Mouse (Mus musculus) ES-Bruce4 (cell line): ENCODE measurements around the gene Ovca2. TPM values are rescaled to one million over a fixed set of nuclear protein-coding genes. Genes with fewer than 3 reads are reported as not detected.

Source experiments
- H3K27ac ChIP-seq: 2 replicates; pipeline ENCODE4 v1.5.1; 2012; ENCODE audit warnings: low read length, inconsistent platforms; ENCODE audit not compliant: insufficient read depth
- H3K27me3 ChIP-seq: 2 replicates; pipeline ENCODE4 v1.6.1; 2012; ENCODE audit warnings: mild to moderate bottlenecking, low read length, inconsistent platforms; ENCODE audit not compliant: control insufficient read depth, poor library complexity, insufficient read depth, severe bottlenecking
- H3K36me3 ChIP-seq: 2 replicates; pipeline ENCODE4 v1.6.1; 2012; ENCODE audit warnings: inconsistent platforms, mild to moderate bottlenecking, low read length, moderate library complexity; ENCODE audit not compliant: control insufficient read depth, poor library complexity, insufficient read depth, severe bottlenecking
- H3K4me1 ChIP-seq: one replicate; pipeline ENCODE4 v1.8.1; 2011; ENCODE audit warnings: low read length; ENCODE audit not compliant: control insufficient read depth, insufficient read depth
- H3K4me3 ChIP-seq: 2 replicates; pipeline ENCODE4 v1.5.1; 2011; ENCODE audit warnings: low read depth, mild to moderate bottlenecking, low read length
- H3K9ac ChIP-seq: 2 replicates; pipeline ENCODE4 v1.6.1; 2012; ENCODE audit warnings: low read depth, mild to moderate bottlenecking, inconsistent platforms; ENCODE audit not compliant: poor library complexity, severe bottlenecking
- H3K9me3 ChIP-seq: replicated peaks from 2 replicates; pipeline ENCODE4 v1.6.1; 2012; ENCODE audit warnings: mild to moderate bottlenecking, low read length, inconsistent platforms; ENCODE audit not compliant: control insufficient read depth, poor library complexity, insufficient read depth, severe bottlenecking
- CTCF ChIP-seq: IDR thresholded peaks from one replicate; pipeline ENCODE4 v1.8.1; 2011; ENCODE audit warnings: low read depth, low read length
- EP300 ChIP-seq: IDR thresholded peaks from 2 replicates; pipeline ENCODE4 v1.6.1; 2011; ENCODE audit warnings: low read depth, low read length; ENCODE audit not compliant: insufficient read depth
- POLR2A ChIP-seq: IDR thresholded peaks from one replicate; pipeline ENCODE4 v1.8.1; 2011; ENCODE audit warnings: low read length; ENCODE audit not compliant: insufficient read depth
- polyA plus RNA-seq: library from polyadenylated mRNA; stranded (reverse); fragments of >200 nt; gene quantifications from 2 replicates; pipeline ENCODE4 v1.2.4, GENCODE M21; 2011; ENCODE audit warnings: low read depth; ENCODE audit not compliant: missing spikeins, insufficient read depth, insufficient read length

Gene Ovca2
- polyA plus RNA-seq, 1 experiment, result 13.1 TPM

DNA sequence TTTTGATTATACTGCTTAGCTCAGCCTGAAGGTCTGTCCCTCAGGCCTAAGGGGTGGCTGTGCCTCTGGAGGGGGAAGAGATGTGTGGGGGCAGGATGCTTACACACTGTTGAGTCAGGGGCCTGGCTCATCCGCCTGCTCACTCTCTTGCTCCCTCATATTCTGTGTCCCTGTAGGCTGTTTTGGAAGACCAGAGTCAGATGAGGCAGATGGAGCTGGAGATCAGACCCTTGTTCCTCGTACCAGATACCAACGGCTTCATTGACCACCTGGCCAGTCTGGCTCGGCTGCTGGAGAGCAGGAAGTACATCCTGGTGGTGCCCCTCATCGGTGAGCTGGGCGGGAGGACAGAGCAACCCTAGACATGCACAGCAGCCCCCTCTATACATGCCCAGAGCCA is 22.6 kb downstream of the Ovca2 start:
- Histone ChIP-seq H3K36me3 (no peaks in the 10 kb centered on the region), H3K4me3 (no peak overlapping the region), H3K27me3 (no peaks in the 10 kb centered on the region), H3K4me1 (no peaks in the 10 kb centered on the region), H3K27ac (no peak overlapping the region), H3K9me3 (no peaks in the 10 kb centered on the region), H3K9ac (no peak overlapping the region)
- TF ChIP-seq POLR2A (no peak), CTCF (no peak)

DNA sequence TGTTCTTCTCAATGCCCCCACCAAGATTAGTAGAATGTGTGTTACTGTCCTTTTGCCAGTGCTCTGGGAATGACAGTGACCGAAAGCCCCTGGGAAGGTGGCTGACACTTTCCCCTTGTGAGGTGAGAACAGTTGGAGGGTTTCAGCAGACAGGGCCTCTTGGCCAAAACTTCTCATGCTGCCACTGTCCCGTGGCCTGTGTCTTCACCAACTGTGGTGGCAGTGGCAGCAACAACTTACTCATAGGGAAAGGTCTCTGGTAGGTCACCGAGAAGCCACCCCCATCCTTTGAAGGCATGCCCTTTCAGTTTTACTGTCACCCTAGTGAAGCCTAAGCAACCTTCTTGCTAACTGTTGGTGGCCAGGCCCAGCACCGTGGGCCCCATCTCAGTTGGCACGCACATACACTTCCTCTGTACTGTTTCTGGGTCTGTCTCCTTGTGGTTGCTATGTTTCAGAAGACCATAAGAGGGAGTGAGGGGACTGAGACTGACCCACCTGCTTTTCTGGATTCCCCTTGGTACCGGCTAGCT is 24.5 kb downstream of the Ovca2 start:
- TF ChIP-seq EP300, result no peak
- no peak for TF ChIP-seq POLR2A
- TF ChIP-seq CTCF, result no peak
- Histone ChIP-seq H3K9me3 (no peaks in the 10 kb centered on the region), H3K4me3 (no peak overlapping the region), H3K36me3 (0 out of 2 replicates have a peak, but pooled peaks cover 3% of the 10 kb centered on the region), H3K4me1 (no peaks in the 10 kb centered on the region), H3K27me3 (no peaks in the 10 kb centered on the region), H3K9ac (no peak overlapping the region), H3K27ac (no peak overlapping the region)

DNA sequence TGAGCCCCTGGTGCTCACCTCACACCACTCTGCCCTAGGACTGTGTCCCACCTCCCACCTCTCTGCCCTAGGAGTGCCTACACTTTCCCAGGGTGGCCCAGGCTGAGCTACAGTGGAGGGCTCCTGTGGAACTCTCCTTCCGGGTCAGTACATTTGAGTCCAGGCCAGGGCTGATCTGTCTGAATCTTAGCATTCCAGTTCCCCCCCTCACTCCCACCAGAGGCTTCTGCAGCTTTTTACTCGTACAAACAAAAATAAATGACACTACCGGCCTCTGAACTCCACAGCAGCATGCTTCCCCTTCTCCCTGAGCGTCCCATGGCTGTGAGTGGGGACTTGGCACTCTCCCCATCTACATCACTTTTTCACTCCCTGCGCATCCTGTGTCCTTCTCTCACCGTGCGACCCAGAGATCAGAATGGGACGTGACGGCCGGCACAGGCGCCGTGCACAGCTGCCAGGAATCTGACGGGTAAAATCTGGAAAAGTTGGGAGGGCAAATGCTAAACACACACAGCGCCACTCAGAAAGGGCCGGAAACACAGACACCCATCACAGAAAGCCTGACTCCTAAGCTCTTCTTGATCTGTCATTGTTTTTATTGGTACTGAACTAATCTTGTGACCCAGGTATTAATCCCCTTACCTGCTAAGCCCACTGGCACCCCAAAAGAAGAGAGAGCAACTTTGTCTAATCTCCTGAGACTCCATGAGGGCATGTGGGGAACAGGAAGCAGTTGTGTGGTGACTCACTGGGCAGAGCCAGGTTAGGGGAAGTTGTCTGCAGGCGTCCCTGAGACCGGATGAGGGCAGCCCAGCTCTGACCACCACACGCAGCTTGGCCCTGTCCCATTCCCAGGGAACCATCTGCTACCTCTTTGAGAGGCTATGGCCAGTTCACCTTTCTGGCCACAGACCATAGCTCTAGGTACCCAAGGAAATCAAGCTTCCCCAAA is 25.8 kb downstream of the Ovca2 start:
- no peak for TF ChIP-seq POLR2A
- TF ChIP-seq EP300, result no peak
- no peak for TF ChIP-seq CTCF
- H3K4me3 ChIP-seq, result no peak overlapping the region
- no peaks in the 10 kb centered on the region for H3K27me3 ChIP-seq
- 0 out of 2 replicates have a peak, but pooled peaks cover 3% of the 10 kb centered on the region for H3K36me3 ChIP-seq
- no peak overlapping the region for H3K9ac ChIP-seq
- H3K27ac ChIP-seq, result no peak overlapping the region
- peaks cover 1% of the 10 kb centered on the region for H3K4me1 ChIP-seq
- H3K9me3 ChIP-seq, result no peaks in the 10 kb centered on the region

DNA sequence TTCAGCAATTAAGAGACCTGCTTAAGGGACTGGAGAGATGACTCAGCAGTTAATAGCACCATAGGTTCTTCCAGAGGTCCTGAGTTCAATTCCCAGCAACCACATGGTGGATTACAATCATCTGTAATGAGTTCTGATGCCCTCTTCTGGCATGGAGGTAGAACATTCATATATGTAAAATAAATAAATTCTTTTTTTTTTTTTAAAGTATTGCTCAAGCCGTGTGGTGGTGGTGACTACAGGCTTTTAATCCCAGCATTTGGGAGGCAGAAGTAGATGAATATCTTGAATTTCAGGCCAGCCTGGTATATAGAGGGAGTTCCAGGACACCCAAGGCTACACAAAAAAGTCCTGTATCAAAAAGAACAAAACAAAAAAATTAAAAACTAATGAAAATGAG is 28.3 kb downstream of the Ovca2 start:
- peaks cover 5% of the 10 kb centered on the region for H3K4me1 ChIP-seq
- TF ChIP-seq EP300 (no peak), POLR2A (no peak), CTCF (no peak)
- H3K27ac ChIP-seq, result no peak overlapping the region
- H3K9me3 ChIP-seq, result no peaks in the 10 kb centered on the region
- no peaks in the 10 kb centered on the region for H3K27me3 ChIP-seq
- H3K9ac ChIP-seq, result no peak overlapping the region
- no peak overlapping the region for H3K4me3 ChIP-seq
- 0 out of 2 replicates have a peak, but pooled peaks cover 3% of the 10 kb centered on the region for H3K36me3 ChIP-seq

DNA sequence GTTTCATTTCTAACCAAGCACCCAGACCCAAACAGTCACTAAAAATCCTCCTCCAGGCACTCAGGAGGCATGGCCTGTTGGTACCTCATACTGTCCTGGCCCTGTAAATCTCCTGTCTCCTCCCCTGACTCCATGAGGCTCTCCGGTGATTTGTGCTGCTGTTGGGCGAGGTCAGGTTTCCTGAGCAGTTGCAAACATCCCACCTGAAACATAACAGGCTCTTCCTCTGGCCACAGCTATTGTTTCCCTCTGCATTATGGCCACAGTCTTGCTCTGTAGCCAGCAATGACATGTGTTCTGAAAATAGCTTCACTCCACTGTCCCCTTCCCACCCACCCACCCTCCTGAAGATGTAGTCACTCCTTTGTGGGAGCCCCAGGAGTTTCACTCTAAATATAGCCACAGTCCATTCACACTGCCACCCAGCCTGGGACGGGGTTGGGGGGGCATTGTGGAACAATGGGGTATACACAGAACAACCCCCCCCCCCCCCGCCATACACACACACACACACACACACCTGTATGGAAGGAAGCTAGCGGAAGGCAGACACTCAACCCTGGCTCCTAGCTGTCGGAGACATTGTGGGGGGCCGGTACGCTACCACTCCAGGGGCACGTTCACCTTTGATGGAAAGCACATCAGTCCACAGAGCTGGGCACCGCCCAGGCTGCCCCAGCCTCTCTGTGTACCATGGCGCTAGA is 30.2 kb downstream of the Ovca2 start:
- Histone ChIP-seq H3K9me3 (no peaks in the 10 kb centered on the region), H3K27me3 (no peaks in the 10 kb centered on the region)

DNA sequence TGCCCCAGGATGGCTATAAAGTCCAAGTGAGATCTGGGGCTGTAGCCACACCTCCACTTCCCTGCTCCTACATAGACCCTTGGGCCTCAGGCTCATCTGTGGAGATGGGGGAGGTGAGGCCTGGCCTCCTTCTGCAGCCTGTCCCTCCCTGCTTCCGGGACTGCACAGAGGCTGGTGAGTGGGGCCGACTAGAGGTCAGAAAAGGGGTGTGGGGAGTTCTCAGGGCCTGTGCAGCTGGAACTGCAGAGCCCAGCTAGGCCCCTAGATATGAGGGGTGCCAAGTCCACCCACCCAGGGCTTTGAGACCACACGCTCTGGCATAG is 30.8 kb downstream of the Ovca2 start:
- H3K4me1 ChIP-seq, result peaks cover 5% of the 10 kb centered on the region
- H3K36me3 ChIP-seq, result 0 out of 2 replicates have a peak, but pooled peaks cover 3% of the 10 kb centered on the region
- TF ChIP-seq POLR2A (no peak), EP300 (no peak), CTCF (no peak)

More for the DNA sequence above, 30.2 kb downstream of the Ovca2 start:
- TF ChIP-seq CTCF, result no peak
- H3K27ac ChIP-seq, result 0 out of 2 replicates have a peak overlapping the region, but pooled peaks have one; percentile 10
- peaks cover 5% of the 10 kb centered on the region for H3K4me1 ChIP-seq
- H3K36me3 ChIP-seq, result 0 out of 2 replicates have a peak, but pooled peaks cover 3% of the 10 kb centered on the region
- no peak overlapping the region for H3K4me3 ChIP-seq
- no peak overlapping the region for H3K9ac ChIP-seq

More for the DNA sequence above, 30.8 kb downstream of the Ovca2 start:
- no peaks in the 10 kb centered on the region for H3K27me3 ChIP-seq
- H3K4me3 ChIP-seq, result no peak overlapping the region
- H3K27ac ChIP-seq, result 0 out of 2 replicates have a peak overlapping the region, but pooled peaks have one; percentile 10
- H3K9me3 ChIP-seq, result no peaks in the 10 kb centered on the region
- H3K9ac ChIP-seq, result no peak overlapping the region
